Mouse (Mus musculus): ENCODE data around the gene Afmid. TPM values are rescaled to one million over a fixed set of nuclear protein-coding genes. Genes with fewer than 3 reads are reported as not detected.
"Not testable (repeated sequence)": the region's sequence is repeated elsewhere in the genome, so short reads cannot be mapped to it uniquely, and the experiment has no call there.

Gene Afmid
- polyA plus RNA-seq, 1 experiment from 2014 or later: 6.9 TPM

DNA sequence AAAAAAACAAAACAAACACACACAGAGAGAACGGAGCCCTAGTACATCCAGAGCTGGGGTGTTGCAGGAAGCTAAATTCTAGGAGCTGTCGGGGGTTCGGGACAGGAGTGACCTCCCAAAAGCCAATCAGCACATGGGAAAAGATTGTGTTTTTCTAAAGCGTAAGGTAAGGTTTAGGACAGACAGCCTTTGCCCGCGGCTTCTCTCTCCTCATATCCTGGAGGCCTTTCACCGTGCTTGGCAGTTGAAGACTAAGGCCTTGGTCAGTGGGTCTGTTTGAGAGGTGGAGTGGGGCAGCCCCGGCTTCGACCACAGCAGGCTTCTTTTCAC, 43.1 kb upstream of the Afmid start:
- Histone ChIP-seq H3K27ac (replicated peaks) (no peak overlapping the region), H3K36me3 (no peaks in the 10 kb centered on the region), H3K27me3 (peaks cover 30% of the 10 kb centered on the region), H3K9ac (peak overlapping the region; percentile 14; the same call in 1 of the 2 replicates), H3K4me2 (peak overlapping the region; percentile 54), H3K9me3 (no peaks in the 10 kb centered on the region), H3K4me3 (peak overlapping the region; percentile 24), H3K4me1 (replicated peaks) (peaks cover 46% of the 10 kb centered on the region)
- no peak for ATAC-seq (ENCODE audit: low FRiP score, low read depth)
- 58% methylated on average over 9 of the region's 9 CpGs for WGBS

DNA sequence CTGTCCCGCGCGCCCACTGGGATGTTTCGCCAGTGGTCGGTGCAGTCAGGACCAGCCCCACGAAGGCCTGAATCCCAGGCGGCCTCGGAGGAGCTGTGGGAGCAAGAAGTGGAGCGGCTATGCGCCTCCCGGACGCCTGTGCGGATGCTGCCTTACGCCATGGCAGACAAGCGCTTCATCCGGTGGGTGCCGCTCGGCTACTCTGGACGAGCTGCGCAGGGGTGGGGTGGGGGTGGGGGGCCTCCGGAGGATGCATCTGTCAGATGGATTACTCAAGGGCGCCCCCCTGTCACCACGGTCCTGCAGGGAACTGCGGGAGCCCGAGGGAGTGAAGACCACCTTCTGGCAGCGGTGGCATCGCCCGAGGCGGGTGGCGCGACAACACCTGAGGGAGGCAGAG, 42.6 kb upstream of the Afmid start:
- H3K4me1 ChIP-seq (replicated peaks): peaks cover 46% of the 10 kb centered on the region
- peaks cover 30% of the 10 kb centered on the region for H3K27me3 ChIP-seq
- 5% methylated on average over 31 of the region's 31 CpGs for WGBS
- H3K27ac ChIP-seq (replicated peaks): no peak overlapping the region
- H3K9me3 ChIP-seq: no peaks in the 10 kb centered on the region
- ATAC-seq (ENCODE audit: low FRiP score, low read depth): peak; percentile 17; the same call in 1 of the 2 replicates
- H3K36me3 ChIP-seq: no peaks in the 10 kb centered on the region
- peak overlapping the region; percentile 54 for H3K4me2 ChIP-seq
- H3K9ac ChIP-seq: peak overlapping the region; percentile 14; the same call in 1 of the 2 replicates
- peak overlapping the region; percentile 24 for H3K4me3 ChIP-seq

- H3K36me3 ChIP-seq: no peaks in the 10 kb centered on the region
- WGBS: 42% methylated on average over 10 of the region's 10 CpGs
- peaks cover 42% of the 10 kb centered on the region for H3K4me1 ChIP-seq (replicated peaks)
- peak overlapping the region; percentile 54 for H3K4me2 ChIP-seq
- no peak overlapping the region for H3K27ac ChIP-seq (replicated peaks)
- H3K9ac ChIP-seq: peak overlapping the region; percentile 14; the same call in 1 of the 2 replicates
- H3K27me3 ChIP-seq: peaks cover 27% of the 10 kb centered on the region
- no peaks in the 10 kb centered on the region for H3K9me3 ChIP-seq
- no peak for ATAC-seq (ENCODE audit: low FRiP score, low read depth)
- peak overlapping the region; percentile 24; the same call in 1 of the 2 replicates for H3K4me3 ChIP-seq
These were observed 41.9 kb upstream of the Afmid start for GRCm38 (mm10) chr11:117783683-117784309.

DNA sequence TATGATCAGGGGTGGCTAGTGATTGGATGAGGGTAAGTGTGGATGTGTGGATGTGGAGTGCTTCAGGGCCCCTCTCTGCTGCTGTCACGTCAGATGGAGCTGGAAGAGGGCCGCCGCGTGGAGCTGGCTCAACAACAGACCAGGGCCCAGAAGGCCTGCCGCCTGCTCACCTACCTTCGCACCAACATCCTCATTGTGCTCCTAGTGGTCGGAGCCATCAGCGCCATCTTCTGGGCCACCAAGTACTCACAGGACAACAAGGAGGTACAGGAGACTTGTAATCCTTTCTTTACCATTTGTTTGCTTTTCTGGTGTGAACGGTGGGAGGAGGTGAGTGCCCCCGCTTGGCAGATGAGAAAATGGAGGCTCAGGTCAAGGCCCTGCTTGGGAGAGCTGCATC, 39.4 kb upstream of the Afmid start:
- Histone ChIP-seq H3K4me3 (no peak overlapping the region), H3K36me3 (no peaks in the 10 kb centered on the region), H3K9me3 (no peaks in the 10 kb centered on the region), H3K9ac (no peak overlapping the region), H3K4me1 (replicated peaks) (peaks cover 17% of the 10 kb centered on the region), H3K27me3 (peaks cover 28% of the 10 kb centered on the region), H3K27ac (replicated peaks) (no peak overlapping the region), H3K4me2 (no peak overlapping the region)
- WGBS: 12% methylated on average over 10 of the region's 10 CpGs
- ATAC-seq (ENCODE audit: low FRiP score, low read depth): no peak

- peaks cover 22% of the 10 kb centered on the region; the same call in 1 of the 2 replicates for H3K27me3 ChIP-seq
- 87% methylated on average over 7 of the region's 7 CpGs for WGBS
- H3K4me1 ChIP-seq (replicated peaks); H3K27ac ChIP-seq (replicated peaks); H3K9me3 ChIP-seq; H3K36me3 ChIP-seq; H3K4me2 ChIP-seq; ATAC-seq (ENCODE audit: low FRiP score, low read depth); H3K9ac ChIP-seq; H3K4me3 ChIP-seq: not testable (repeated sequence)
These were observed 37.2 kb upstream of the Afmid start for GRCm38 (mm10) chr11:117788481-117788880.

- Histone ChIP-seq H3K4me1 (replicated peaks) (no peaks in the 10 kb centered on the region), H3K27me3 (peaks cover 22% of the 10 kb centered on the region; the same call in 1 of the 2 replicates), H3K9me3 (no peaks in the 10 kb centered on the region), H3K27ac (replicated peaks) (no peak overlapping the region), H3K4me3 (no peak overlapping the region), H3K9ac (no peak overlapping the region), H3K36me3 (no peaks in the 10 kb centered on the region), H3K4me2 (peak overlapping the region; percentile 27; the same call in 1 of the 2 replicates)
- no peak for ATAC-seq (ENCODE audit: low FRiP score, low read depth)
- WGBS: 5% methylated on average over 14 of the region's 14 CpGs
These were observed 35.4 kb upstream of the Afmid start for GRCm38 (mm10) chr11:117790286-117790685.

DNA sequence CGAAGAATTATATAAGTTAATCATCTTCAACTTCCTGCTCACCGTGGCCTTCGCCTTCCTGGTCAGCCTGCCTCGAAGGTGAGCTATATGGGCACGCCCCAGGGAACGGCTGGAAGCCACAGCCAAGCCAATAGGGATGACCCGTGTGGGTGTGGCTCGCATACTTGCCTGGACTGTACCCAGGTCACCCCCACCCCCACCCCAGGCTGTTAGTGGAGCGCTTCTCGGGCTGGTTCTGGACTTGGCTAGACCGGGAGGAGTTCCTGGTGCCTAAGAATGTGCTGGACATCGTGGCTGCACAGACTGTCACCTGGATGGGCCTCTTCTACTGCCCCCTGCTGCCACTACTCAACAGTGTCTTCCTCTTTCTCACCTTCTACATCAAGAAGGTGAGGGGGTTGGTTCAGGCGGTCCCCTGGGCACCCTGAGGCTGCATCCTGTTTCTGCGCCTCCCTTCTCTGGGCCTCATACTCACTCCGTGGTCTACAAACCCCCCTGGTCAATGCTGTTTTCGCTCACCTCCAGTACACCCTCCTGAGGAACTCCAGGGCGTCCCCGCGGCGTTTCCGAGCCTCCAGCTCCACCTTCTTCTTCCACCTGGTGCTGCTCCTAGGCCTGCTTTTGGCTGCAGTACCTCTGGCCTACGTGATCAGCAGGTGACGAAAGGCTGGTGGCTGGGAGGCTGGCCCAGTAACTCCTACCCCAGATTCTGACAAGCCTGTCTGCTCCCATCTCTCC, 34.9 kb upstream of the Afmid start:
- Histone ChIP-seq H3K27me3 (peaks cover 22% of the 10 kb centered on the region; the same call in 1 of the 2 replicates), H3K27ac (replicated peaks) (no peak overlapping the region), H3K9me3 (no peaks in the 10 kb centered on the region), H3K4me2 (peak overlapping the region; percentile 27; the same call in 1 of the 2 replicates), H3K4me1 (replicated peaks) (no peaks in the 10 kb centered on the region), H3K9ac (no peak overlapping the region), H3K36me3 (no peaks in the 10 kb centered on the region), H3K4me3 (no peak overlapping the region)
- ATAC-seq (ENCODE audit: low FRiP score, low read depth): no peak
- WGBS: 37% methylated on average over 23 of the region's 23 CpGs

DNA sequence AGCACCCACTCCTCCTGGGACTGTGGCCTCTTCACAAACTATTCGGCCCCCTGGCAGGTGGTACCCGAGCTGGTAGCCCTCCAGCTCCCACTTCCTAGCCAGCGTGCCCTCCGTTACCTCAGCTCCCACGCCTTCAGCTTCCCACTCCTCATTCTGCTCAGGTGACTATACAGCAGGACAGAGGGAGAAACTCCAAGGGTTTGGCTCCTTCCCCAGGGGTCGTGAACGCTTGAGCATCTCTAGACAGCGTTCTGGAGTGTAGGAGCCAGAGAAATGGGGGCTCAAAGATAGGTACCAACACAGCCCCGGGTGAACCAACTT, 34.3 kb upstream of the Afmid start:
- WGBS: 87% methylated on average over 9 of the region's 9 CpGs

GRCm38 (mm10) chr11:117792281-117792888, 33.3 kb upstream of the Afmid start:
- H3K27me3 ChIP-seq: peaks cover 22% of the 10 kb centered on the region; the same call in 1 of the 2 replicates
- no peak overlapping the region for H3K4me3 ChIP-seq
- peak overlapping the region; percentile 29 for H3K4me2 ChIP-seq
- no peaks in the 10 kb centered on the region for H3K36me3 ChIP-seq
- ATAC-seq (ENCODE audit: low FRiP score, low read depth): no peak
- no peak overlapping the region for H3K27ac ChIP-seq (replicated peaks)
- H3K9ac ChIP-seq: no peak overlapping the region
- H3K9me3 ChIP-seq: no peaks in the 10 kb centered on the region
- no peaks in the 10 kb centered on the region for H3K4me1 ChIP-seq (replicated peaks)
- WGBS: 9% methylated on average over 22 of the region's 22 CpGs

More for the DNA sequence above, 34.3 kb upstream of the Afmid start:
- no peak for ATAC-seq (ENCODE audit: low FRiP score, low read depth)
- Histone ChIP-seq H3K4me1 (replicated peaks) (no peaks in the 10 kb centered on the region), H3K27ac (replicated peaks) (no peak overlapping the region), H3K9ac (no peak overlapping the region), H3K4me2 (no peak overlapping the region), H3K9me3 (no peaks in the 10 kb centered on the region), H3K4me3 (no peak overlapping the region), H3K27me3 (peaks cover 22% of the 10 kb centered on the region; the same call in 1 of the 2 replicates), H3K36me3 (no peaks in the 10 kb centered on the region)

GRCm38 (mm10) chr11:117794035-117794551, 31.6 kb upstream of the Afmid start:
- 52% methylated on average over 4 of the region's 4 CpGs for WGBS
- Histone ChIP-seq H3K27ac (replicated peaks) (no peak overlapping the region), H3K27me3 (peaks cover 22% of the 10 kb centered on the region; the same call in 1 of the 2 replicates), H3K4me1 (replicated peaks) (no peaks in the 10 kb centered on the region), H3K9ac (no peak overlapping the region), H3K9me3 (no peaks in the 10 kb centered on the region), H3K36me3 (no peaks in the 10 kb centered on the region), H3K4me3 (no peak overlapping the region), H3K4me2 (no peak overlapping the region)
- ATAC-seq (ENCODE audit: low FRiP score, low read depth): no peak

DNA sequence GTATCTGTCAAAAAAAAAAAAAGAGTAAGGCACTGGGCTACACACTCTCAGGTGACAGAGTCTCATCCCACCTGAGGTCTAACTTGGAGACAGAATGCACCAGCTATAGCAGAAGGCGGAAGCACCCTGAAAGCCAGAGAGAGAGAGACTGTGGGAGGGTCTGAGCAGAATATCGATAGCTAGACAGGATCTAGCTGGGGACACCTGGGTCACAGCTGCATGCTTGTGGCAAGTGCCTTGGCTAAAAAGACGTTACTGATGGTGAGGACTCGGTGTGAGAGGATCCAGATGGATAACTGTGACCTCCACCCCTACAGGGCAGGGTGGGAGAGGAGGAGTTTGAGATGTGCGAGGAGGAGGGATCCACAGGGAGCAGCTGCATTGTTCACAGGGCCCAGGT, 28.8 kb upstream of the Afmid start:
- Histone ChIP-seq H3K36me3 (no peaks in the 10 kb centered on the region), H3K4me3 (no peak overlapping the region), H3K27me3 (peaks cover 3% of the 10 kb centered on the region; the same call in 1 of the 2 replicates), H3K27ac (replicated peaks) (no peak overlapping the region), H3K4me2 (no peak overlapping the region), H3K9me3 (no peaks in the 10 kb centered on the region), H3K4me1 (replicated peaks) (no peaks in the 10 kb centered on the region), H3K9ac (no peak overlapping the region)
- WGBS: 49% methylated on average over 5 of the region's 5 CpGs
- no peak for ATAC-seq (ENCODE audit: low FRiP score, low read depth)
